Mouse (Mus musculus) effector memory CD4-positive, alpha-beta T cell, adult 7 months (primary cell): ENCODE results near the gene Mpeg1. TPM values are rescaled to one million over a fixed set of nuclear protein-coding genes. Genes with fewer than 3 reads are reported as not detected.

ENCODE experiments used
- polyA plus RNA-seq: library from polyadenylated mRNA; unstranded; fragments of 100-300 nt; shearing (Covaris generic); gene quantifications from one replicate; pipeline ENCODE4 v1.2.1, GENCODE M21; 2017

Gene Mpeg1
- not detected for polyA plus RNA-seq

DNA sequence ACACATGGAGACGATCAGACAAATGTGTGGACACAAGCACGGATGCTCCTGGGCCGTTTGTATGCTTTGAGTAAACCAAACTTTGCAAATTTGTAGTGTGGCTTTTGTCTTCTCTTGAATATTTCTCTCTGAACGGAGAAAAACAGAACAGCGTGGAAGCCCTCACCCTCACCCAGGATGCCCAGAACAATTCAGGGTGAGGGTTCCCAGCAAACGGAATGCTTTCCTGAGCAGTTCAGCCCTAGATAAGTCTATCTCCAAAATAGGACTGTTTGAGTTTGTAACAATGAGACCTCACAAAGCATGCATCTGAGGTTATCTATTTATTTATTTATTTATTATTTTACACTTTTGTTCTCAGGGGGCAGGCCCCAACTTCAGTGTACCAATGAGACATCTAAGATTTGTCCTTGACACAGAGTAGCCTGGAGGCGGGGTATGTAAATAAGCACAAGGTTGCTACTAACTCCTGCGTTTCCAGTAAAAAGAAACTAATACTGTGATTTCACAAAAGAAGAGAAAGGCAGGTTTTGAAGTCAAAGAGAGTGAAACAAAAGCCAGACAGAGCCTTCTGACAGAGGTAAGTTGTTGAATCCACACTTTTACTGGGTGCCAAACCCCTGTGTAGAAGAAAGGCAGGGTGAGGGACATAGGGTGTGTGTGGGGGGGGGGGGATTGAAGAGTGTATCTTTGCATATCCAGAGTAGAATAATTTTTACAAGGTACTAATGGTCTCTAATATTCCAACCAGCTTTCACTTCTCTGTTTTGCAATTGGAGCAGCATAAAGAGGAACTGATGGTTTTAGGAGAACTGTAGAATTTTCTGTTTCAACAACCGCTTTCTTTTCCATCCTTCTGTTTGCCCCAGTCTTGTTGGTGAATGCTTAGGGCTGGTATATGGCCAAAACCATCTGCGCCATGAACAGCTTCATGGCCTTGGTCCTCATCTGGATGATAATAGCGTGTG, at the start of gene Mpeg1:
Gene Mpeg1 (plus strand): TSS at position 498 of the 968 bp plus-strand sequence.

DNA sequence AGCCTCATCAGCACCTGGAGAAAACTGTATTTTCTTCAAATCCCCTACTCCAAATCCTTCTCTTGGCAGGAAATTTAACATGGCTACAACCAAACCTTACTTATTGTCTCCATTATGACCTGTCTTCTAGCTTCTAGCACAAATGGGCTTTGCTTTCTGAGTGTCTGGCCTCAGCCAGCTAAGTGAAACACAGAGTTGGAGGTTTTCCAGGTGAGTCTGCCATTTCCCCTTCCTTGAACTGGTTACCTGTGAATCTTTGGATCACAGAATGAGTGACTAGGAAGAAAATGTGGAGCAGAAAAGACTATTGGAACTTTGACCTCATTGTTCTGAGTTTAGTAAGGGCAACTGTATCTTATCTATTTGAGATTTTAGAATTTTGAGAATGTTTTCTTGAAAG, 43.2 kb upstream of the Mpeg1 start, which contains the start of gene Olfr1441:
Gene Olfr1441 (plus strand): TSS at position 73 of the 400 bp plus-strand sequence.

DNA sequence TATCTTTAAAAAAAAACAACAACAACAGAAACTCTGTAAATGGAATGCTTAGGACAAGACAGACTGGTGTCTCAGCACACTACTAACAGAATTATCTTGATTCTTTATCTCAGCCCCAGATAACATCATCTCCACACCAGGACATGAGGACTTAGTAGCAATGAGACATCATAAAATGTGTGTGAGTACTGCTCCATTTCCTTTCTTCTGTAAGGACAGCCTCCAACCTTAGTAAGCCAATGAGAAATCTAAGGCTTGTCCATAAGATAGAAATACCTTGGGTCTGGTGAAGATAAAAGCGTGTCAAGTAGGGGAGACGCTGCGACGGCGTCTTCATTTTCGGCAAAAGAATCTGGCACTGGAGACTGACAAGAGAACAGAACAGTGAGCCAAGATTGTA, 33.0 kb upstream of the Mpeg1 start, which contains the start of gene Pfpl:
Gene Pfpl (plus strand): TSS at position 301 of the 400 bp plus-strand sequence.

GRCm38 (mm10) chr19:12501370-12502347, 41.1 kb downstream of the Mpeg1 start, which contains the start of gene Dtx4:
Dtx4 (minus strand) TSS chr19:12501454.

Other genes starting within 250 kb of the Mpeg1 start
- not detected for gene Olfr1432, start 228.2 kb upstream of the Mpeg1 start, polyA plus RNA-seq
- 0.73 TPM for gene Olfr262, start 219.1 kb upstream of the Mpeg1 start, polyA plus RNA-seq
- not detected for gene Olfr235, start 199.7 kb upstream of the Mpeg1 start, polyA plus RNA-seq
- not detected for gene Olfr1434, start 180.9 kb upstream of the Mpeg1 start, polyA plus RNA-seq
- not detected for gene Olfr1436, start 161.6 kb upstream of the Mpeg1 start, polyA plus RNA-seq
- not detected for gene Olfr1437, start 135.7 kb upstream of the Mpeg1 start, polyA plus RNA-seq
- gene Olfr1438-ps1, start 124.9 kb upstream of the Mpeg1 start, polyA plus RNA-seq, result 0.16 TPM
- gene Olfr1440, start 73.5 kb upstream of the Mpeg1 start, polyA plus RNA-seq, result 0.26 TPM
- gene Olfr1441, start 43.3 kb upstream of the Mpeg1 start, polyA plus RNA-seq, result not detected
- 0.26 TPM for gene Pfpl, start 32.9 kb upstream of the Mpeg1 start, polyA plus RNA-seq
- gene Dtx4, start 40.7 kb downstream of the Mpeg1 start, polyA plus RNA-seq, result 31.1 TPM
- 26.0 TPM for gene Fam111a, start 85.0 kb downstream of the Mpeg1 start, polyA plus RNA-seq
- gene Gm4952, start 139.2 kb downstream of the Mpeg1 start, polyA plus RNA-seq, result not detected
- not detected for gene Glyat, start 172.5 kb downstream of the Mpeg1 start, polyA plus RNA-seq
- 0.16 TPM for gene Olfr1442, start 209.7 kb downstream of the Mpeg1 start, polyA plus RNA-seq
- gene Olfr1443, start 217.3 kb downstream of the Mpeg1 start, polyA plus RNA-seq, result not detected
- gene Keg1, start 235.0 kb downstream of the Mpeg1 start, polyA plus RNA-seq, result not detected